Mouse (Mus musculus): ENCODE measurements around the gene Kmt2c.

- TF ChIP-seq CTCF (IDR thresholded peaks at IDR 0.05; ENCODE audit: insufficient read depth, low read depth, low read length) (no peak), POLR2A (IDR thresholded peaks at IDR 0.05; ENCODE audit: insufficient read depth, low read depth, low read length) (no peak)
These were observed 7.5 kb upstream of the Kmt2c start for GRCm38 (mm10) chr5:25506041-25506440.

Measured in olfactory bulb, adult 2 months (tissue).